Mouse (Mus musculus): ENCODE results near the gene Crkl. TPM values are rescaled to one million over a fixed set of nuclear protein-coding genes. Genes with fewer than 3 reads are reported as not detected.

Gene Crkl
- polyA plus RNA-seq, 1 experiment from 2014 or later, result 30.8 TPM

DNA sequence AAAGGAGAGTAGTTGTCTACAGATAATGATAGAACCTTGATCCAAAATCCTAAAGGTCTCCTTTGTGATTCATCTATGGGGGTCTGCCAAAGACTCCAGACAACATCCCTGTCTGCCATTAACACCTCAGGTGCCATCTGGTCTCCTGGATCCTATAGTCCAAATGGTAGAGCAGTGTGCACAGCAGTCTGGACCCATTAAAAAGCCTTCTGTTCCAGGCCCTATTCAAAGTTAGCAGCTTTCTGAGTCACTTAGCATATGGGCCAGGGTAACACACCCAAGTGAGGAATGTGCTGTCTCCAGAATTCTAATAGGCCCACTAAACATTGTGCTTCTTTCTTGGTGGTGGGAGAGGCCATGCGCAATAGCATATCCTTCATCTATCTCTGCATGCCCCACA lies 5.1 kb downstream of the Crkl start:
- Histone ChIP-seq H3K27ac (no peak overlapping the region), H3K9ac (no peak overlapping the region), H3K4me3 (replicated peaks) (no peak overlapping the region), H3K9me3 (replicated peaks) (no peaks in the 10 kb centered on the region), H3K36me3 (peaks cover 52% of the 10 kb centered on the region), H3K27me3 (no peaks in the 10 kb centered on the region), H3K4me2 (no peak overlapping the region), H3K4me1 (replicated peaks) (peaks cover 65% of the 10 kb centered on the region)
- 81% methylated on average over 1 of the region's 1 CpGs for WGBS (ENCODE audit: insufficient replicate concordance)
- ATAC-seq (ENCODE audit: low read depth) (no peak), DNase-seq (no peak)

DNA sequence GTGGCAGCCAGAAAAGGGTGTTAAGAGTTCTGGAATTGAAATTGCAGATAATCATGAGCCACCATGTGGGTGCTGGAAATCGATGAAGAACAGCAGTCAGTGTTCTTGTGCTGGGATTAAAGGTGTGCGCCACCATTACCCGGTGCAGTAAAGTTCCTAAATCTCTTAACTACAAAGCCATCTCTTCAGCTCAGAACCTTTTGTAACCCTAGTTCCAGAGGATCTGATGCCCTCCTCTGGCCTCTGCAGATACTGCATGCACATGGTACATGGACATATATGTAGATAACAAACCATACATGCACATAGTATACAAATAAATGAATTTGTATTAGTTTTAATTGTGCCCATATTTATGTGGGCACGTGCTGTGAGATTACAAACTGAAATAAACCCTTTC lies 8.5 kb downstream of the Crkl start:
- H3K9ac ChIP-seq, result no peak overlapping the region
- H3K9me3 ChIP-seq (replicated peaks), result no peaks in the 10 kb centered on the region
- H3K27ac ChIP-seq, result no peak overlapping the region
- peaks cover 52% of the 10 kb centered on the region for H3K36me3 ChIP-seq
- ATAC-seq (ENCODE audit: low read depth) (peak; percentile 33; the same call in 1 of the 2 replicates), DNase-seq (peak; percentile 34)
- H3K4me1 ChIP-seq (replicated peaks), result peaks cover 64% of the 10 kb centered on the region
- 68% methylated on average over 4 of the region's 4 CpGs for WGBS (ENCODE audit: insufficient replicate concordance)
- no peak overlapping the region for H3K4me3 ChIP-seq (replicated peaks)
- H3K4me2 ChIP-seq, result no peak overlapping the region
- no peaks in the 10 kb centered on the region for H3K27me3 ChIP-seq

DNA sequence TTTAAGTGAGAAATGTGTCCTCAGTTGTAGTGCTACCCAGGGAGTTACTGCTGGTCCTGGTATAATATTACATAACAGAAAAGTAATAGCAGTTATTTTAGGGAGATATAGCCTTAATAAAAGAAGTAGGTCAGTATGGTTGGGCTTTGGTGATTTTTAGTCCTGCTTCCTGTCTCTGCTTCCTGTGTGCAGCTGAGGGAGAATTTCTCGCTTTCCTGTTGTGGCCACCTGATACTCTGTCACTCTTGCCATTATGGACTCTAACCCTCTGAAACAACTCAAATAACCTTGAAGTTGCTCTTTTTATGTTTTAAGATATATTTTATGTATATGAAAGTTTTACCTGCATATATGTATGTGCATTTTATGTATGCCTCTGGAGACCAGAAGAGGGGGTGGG lies 9.8 kb downstream of the Crkl start:
- no peak for ATAC-seq (ENCODE audit: low read depth)
- Histone ChIP-seq H3K27ac (peak overlapping the region; percentile 26), H3K9ac (no peak overlapping the region), H3K36me3 (peaks cover 42% of the 10 kb centered on the region), H3K4me2 (no peak overlapping the region), H3K4me3 (replicated peaks) (no peak overlapping the region), H3K9me3 (replicated peaks) (no peaks in the 10 kb centered on the region), H3K4me1 (replicated peaks) (peaks cover 54% of the 10 kb centered on the region), H3K27me3 (no peaks in the 10 kb centered on the region)
- DNase-seq, result no peak
- WGBS (ENCODE audit: insufficient replicate concordance), result 54% methylated on average over 1 of the region's 1 CpGs

DNA sequence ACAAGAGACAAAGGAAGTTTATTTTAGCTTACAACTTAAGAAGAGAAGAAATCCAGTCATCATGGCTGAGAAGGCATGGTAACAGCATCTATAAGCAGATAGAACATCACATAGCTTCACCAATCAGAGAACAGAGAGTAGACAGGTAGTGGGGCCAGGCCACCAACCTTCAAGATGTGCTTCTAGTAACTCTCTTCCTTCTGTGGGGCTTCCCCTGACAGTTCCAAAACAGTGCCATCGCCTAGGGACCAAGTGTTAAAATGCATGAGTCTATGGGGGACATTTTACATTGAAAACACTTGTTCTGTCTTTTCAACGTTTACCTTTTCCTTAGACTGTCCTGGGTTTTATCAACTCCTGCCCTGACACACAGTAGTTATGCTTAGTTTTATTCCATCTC lies 11.4 kb downstream of the Crkl start:
- Histone ChIP-seq H3K27ac (no peak overlapping the region), H3K4me3 (replicated peaks) (no peak overlapping the region), H3K9ac (no peak overlapping the region), H3K36me3 (peaks cover 26% of the 10 kb centered on the region), H3K27me3 (no peaks in the 10 kb centered on the region), H3K4me2 (no peak overlapping the region), H3K9me3 (replicated peaks) (no peaks in the 10 kb centered on the region), H3K4me1 (replicated peaks) (peaks cover 43% of the 10 kb centered on the region)
- ATAC-seq (ENCODE audit: low read depth) (no peak), DNase-seq (no peak)
- 80% methylated on average over 2 of the region's 2 CpGs for WGBS (ENCODE audit: insufficient replicate concordance)

DNA sequence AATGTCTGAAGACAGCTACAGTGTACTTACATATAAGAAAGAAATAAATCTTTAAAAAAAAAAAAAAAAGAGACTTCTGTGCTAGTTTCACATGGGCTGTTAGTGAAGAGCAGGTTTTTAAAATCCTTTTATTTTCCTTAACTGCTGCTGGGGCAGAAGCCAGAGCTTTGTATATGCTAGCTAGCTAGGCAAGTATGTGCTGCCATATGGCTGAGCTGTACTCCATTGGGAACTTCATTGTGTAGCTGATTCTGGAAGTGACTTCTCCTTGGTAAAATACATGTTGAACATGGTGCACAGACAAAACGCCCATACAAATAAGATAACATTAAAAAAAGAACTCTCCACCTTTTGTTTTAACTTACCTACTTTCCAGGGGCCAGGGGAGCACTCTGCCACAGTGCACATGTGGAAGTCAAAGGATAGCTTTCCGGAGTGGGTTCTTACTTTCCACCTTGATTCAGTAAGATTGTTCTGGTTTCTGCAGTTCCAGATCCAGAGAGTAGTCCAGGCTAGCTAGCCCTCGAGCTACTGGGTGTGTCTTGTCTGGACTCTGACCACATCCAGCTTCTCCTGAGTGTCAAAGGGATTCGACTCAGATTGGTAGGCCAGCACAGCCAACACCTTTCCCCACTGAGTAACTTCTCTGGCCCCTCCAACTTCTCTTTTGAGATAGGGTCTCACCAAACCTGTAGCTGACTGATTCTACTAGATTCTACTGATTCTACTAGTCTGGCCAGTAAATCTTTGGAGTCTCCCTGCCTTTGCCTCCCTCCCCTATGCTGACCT lies 15.3 kb downstream of the Crkl start:
- DNase-seq, result no peak

DNA sequence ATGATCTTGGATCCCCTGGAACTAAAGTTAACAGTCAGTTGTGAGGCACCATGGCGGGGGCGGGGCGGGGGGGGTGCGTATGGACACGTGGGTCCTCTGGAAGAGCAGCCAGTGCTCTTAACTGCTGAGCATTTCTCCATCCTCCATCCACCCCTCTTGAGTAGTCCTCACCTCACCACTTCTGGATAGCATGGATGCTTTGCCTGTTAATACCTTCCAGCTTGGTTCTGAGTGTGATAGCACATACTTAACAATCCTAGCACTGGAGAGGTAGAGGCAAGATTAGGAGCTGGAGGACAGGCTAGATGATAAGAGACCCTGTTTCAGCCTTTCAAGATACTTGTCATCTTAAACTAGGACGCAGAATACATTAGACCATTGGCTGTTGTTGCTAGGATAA lies 20.7 kb downstream of the Crkl start:
- 75% methylated on average over 6 of the region's 6 CpGs for WGBS (ENCODE audit: insufficient replicate concordance)
- Histone ChIP-seq H3K9ac (no peak overlapping the region), H3K9me3 (replicated peaks) (no peaks in the 10 kb centered on the region), H3K4me2 (no peak overlapping the region), H3K4me1 (replicated peaks) (peaks cover 10% of the 10 kb centered on the region), H3K27ac (no peak overlapping the region), H3K27me3 (no peaks in the 10 kb centered on the region), H3K4me3 (replicated peaks) (no peak overlapping the region), H3K36me3 (peaks cover 56% of the 10 kb centered on the region)
- no peak for ATAC-seq (ENCODE audit: low read depth)
- DNase-seq, result no peak

More for the DNA sequence above, 15.3 kb downstream of the Crkl start:
- no peak overlapping the region for H3K4me3 ChIP-seq (replicated peaks)
- WGBS (ENCODE audit: insufficient replicate concordance), result 65% methylated on average over 4 of the region's 4 CpGs
- H3K27me3 ChIP-seq, result no peaks in the 10 kb centered on the region
- peaks cover 14% of the 10 kb centered on the region for H3K4me1 ChIP-seq (replicated peaks)
- H3K4me2 ChIP-seq, result no peak overlapping the region
- H3K9ac ChIP-seq, result no peak overlapping the region
- no peak for ATAC-seq (ENCODE audit: low read depth)
- no peaks in the 10 kb centered on the region for H3K9me3 ChIP-seq (replicated peaks)
- H3K27ac ChIP-seq, result no peak overlapping the region
- peaks cover 27% of the 10 kb centered on the region for H3K36me3 ChIP-seq

DNA sequence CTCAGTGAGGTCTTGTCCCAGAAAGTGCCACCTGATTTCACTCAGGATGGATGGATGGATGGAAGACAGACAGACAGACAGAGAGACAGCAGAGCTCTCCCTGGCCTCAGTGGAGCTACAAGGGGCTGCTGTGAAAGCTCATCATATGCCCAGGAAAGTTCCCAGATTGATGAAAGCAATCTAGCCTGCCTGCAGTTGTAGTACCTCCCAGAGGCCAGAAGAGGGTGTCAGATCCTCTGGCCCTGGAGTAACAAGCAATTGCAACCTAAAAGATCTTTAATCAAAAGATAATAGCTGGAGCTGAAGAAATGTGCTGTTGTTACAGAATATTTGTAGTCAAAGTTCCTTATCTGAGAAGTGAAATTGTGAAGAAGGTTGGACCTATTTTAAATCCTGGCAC lies 22.3 kb downstream of the Crkl start:
- no peaks in the 10 kb centered on the region for H3K9me3 ChIP-seq (replicated peaks)
- ATAC-seq (ENCODE audit: low read depth), result no peak
- no peak overlapping the region for H3K27ac ChIP-seq
- no peak for DNase-seq
- H3K4me2 ChIP-seq, result no peak overlapping the region
- H3K36me3 ChIP-seq, result peaks cover 49% of the 10 kb centered on the region
- H3K4me1 ChIP-seq (replicated peaks), result peaks cover 26% of the 10 kb centered on the region
- no peak overlapping the region for H3K9ac ChIP-seq
- H3K27me3 ChIP-seq, result no peaks in the 10 kb centered on the region
- no peak overlapping the region for H3K4me3 ChIP-seq (replicated peaks)

DNA sequence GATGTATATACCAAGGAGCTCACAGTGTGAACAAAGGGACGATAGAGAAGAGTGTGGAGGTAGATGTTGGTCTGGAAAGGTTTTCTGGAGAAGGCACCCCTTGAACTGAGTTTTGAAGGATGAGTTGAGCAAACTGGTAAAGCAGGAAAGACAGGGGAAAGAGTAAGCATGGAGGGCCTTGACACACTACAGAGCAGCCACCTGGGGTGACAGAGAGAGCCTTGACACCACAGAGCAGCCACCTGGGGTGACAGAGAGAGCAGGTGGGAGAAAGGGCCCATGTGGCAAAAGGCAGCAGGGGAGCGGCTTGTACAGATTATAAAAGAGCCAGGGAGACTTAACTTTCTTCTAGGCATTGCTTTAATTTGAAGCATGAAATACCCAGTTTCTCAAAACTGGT lies 23.0 kb downstream of the Crkl start:
- no peaks in the 10 kb centered on the region for H3K27me3 ChIP-seq
- DNase-seq, result no peak
- H3K36me3 ChIP-seq, result peaks cover 44% of the 10 kb centered on the region
- WGBS (ENCODE audit: insufficient replicate concordance), result 82% methylated on average over 2 of the region's 2 CpGs
- H3K9ac ChIP-seq, result no peak overlapping the region
- H3K9me3 ChIP-seq (replicated peaks), result no peaks in the 10 kb centered on the region
- no peak overlapping the region for H3K4me3 ChIP-seq (replicated peaks)
- no peak overlapping the region for H3K27ac ChIP-seq
- no peak for ATAC-seq (ENCODE audit: low read depth)
- no peak overlapping the region for H3K4me2 ChIP-seq
- H3K4me1 ChIP-seq (replicated peaks), result peaks cover 33% of the 10 kb centered on the region

DNA sequence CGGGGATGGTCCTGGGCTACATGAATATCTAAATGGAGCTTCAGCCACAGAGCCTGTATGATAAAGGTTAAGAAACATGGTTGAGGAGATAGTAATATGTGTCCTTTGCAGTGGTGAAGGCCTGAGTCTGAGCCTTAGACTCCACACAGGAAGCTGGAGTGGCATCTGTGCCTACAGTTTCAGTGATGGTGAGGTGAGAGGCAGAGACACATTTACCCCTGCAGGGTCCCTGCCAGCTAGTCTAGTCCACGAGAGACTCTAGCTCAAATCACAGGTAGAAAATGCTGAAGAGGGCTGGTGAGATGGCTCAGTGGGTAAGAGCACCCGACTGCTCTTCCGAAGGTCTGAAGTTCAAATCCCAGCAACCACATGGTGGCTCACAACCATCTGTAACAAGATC lies 23.5 kb downstream of the Crkl start:
- no peaks in the 10 kb centered on the region for H3K27me3 ChIP-seq
- H3K9ac ChIP-seq, result no peak overlapping the region
- H3K36me3 ChIP-seq, result peaks cover 42% of the 10 kb centered on the region
- DNase-seq (no peak), ATAC-seq (ENCODE audit: low read depth) (no peak)
- no peaks in the 10 kb centered on the region for H3K9me3 ChIP-seq (replicated peaks)
- H3K4me1 ChIP-seq (replicated peaks), result peaks cover 38% of the 10 kb centered on the region
- H3K27ac ChIP-seq, result no peak overlapping the region
- WGBS (ENCODE audit: insufficient replicate concordance), result 91% methylated on average over 4 of the region's 4 CpGs
- H3K4me2 ChIP-seq, result no peak overlapping the region
- H3K4me3 ChIP-seq (replicated peaks), result no peak overlapping the region

DNA sequence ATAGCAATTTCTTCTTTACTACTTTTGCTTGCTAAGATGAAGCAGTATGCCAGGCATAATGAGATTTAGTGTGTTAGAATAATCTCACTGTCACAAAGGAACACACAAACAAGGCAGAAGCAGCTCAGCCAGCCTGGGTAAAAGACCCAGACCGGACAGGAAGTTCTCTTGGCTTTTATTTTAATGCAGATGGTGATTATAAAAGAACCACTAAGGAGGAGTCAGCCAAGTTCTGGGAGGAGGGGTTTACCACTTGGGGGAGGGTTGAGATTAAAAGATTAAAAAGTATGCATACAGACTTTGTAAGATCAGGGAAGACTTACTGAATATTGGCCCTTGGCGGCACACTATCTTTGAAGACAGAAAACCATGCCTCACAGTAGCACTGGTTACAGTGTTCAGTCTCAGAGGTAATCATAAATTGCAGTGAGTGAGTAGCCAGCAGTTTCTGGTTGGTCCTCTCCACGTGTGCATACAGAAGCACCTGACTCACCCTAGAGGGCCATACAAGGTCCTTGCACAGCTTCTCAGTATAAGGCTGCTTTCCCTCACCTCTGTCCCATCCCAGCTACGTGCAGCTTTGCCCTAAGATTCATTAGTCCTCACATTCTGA lies 26.6 kb downstream of the Crkl start:
- 54% methylated on average over 4 of the region's 4 CpGs for WGBS (ENCODE audit: insufficient replicate concordance)
- Histone ChIP-seq H3K27ac (peak overlapping the region; percentile 20; the same call in 1 of the 2 replicates), H3K9ac (no peak overlapping the region; the same call in 1 of the 2 replicates), H3K9me3 (replicated peaks) (no peaks in the 10 kb centered on the region), H3K4me1 (replicated peaks) (peaks cover 51% of the 10 kb centered on the region), H3K36me3 (peaks cover 38% of the 10 kb centered on the region), H3K4me2 (no peak overlapping the region), H3K4me3 (replicated peaks) (no peak overlapping the region), H3K27me3 (no peaks in the 10 kb centered on the region)
- DNase-seq (no peak), ATAC-seq (ENCODE audit: low read depth) (peak; percentile 50; the same call in 1 of the 2 replicates)

DNA sequence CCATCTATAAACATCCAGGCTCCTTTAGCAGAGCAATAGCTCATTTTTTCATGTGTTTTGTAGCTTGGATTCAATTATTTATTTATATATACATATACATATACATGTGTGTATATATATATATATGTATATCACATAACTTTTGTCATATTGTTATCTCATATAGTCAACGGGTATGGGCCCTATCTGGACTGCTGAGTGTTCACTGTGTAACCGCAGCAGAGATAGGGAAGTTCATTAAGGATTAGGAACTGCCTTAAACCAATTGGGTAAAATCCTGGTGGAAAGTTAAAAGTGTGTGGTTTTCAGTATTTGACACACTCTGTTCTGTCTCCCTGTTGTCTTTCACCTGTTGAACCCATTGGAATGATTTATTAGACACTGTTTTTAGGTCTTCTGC lies 29.7 kb downstream of the Crkl start:
- Histone ChIP-seq H3K4me2 (no peak overlapping the region), H3K4me1 (replicated peaks) (peaks cover 51% of the 10 kb centered on the region), H3K9me3 (replicated peaks) (no peaks in the 10 kb centered on the region), H3K9ac (no peak overlapping the region), H3K27me3 (no peaks in the 10 kb centered on the region), H3K36me3 (peaks cover 54% of the 10 kb centered on the region), H3K27ac (no peak overlapping the region), H3K4me3 (replicated peaks) (no peak overlapping the region)
- DNase-seq (no peak), ATAC-seq (ENCODE audit: low read depth) (peak; percentile 70)
- WGBS (ENCODE audit: insufficient replicate concordance), result 11% methylated on average over 2 of the region's 2 CpGs

DNA sequence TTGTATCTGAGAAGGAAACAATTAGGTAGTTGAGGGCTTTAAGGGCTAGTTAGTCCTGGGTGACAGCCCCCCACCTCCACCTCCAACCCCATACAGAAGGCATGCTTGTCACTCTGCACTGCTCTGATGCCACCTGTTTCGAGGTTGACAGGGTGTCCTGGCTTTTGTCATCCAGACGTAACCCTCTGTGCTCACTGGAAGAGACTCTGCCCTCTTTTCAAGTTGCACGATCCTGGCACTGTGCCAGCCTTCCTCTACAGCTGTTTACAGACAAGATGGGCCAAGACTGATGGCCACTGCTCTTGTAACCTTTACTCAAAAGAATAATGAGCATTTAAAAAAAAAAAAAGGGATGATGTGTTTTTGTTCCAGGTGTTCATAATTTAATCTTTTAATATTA lies 34.7 kb downstream of the Crkl start:
- Histone ChIP-seq H3K27ac (no peak overlapping the region), H3K4me1 (replicated peaks) (peaks cover 28% of the 10 kb centered on the region), H3K4me2 (no peak overlapping the region), H3K27me3 (peaks cover 20% of the 10 kb centered on the region), H3K36me3 (peaks cover 56% of the 10 kb centered on the region), H3K4me3 (replicated peaks) (no peak overlapping the region), H3K9ac (no peak overlapping the region), H3K9me3 (replicated peaks) (no peaks in the 10 kb centered on the region)
- WGBS (ENCODE audit: insufficient replicate concordance), result 63% methylated on average over 3 of the region's 3 CpGs
- DNase-seq, result no peak
- ATAC-seq (ENCODE audit: low read depth), result no peak
